Mouse (Mus musculus): Measurements from ENCODE around the gene Lin54.
A peak's percentile ranks its signal among the peaks of the same experiment; 100 is the strongest.

Lin54 gene

DNA sequence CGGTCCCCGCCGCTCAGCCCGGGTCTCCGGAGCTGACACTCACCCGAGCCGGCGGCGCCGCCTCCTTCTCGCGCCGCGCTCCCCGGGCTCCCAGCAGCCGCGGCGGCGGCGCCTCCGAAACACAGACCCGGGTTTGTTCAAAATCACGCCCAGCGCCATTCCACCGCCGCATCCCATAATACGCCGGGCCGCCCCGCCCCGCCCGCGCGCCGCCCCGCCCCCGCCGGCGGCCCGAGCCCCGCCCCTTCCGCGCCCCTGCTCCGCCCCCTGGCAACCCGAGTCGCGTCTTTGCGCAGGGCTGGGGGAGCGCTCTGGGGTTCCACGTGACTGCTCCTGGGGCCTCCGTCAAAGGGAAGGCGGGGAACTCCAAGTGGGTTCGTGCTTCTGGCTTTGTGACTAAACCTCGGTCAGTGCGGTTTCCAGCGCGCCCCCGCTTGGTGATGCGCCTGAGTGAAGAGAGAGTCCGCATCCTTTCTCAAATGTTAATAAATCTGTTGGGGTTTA lies at the start of gene Lin54:
TSS of gene Lin54 (minus strand) at position 182 of the 504 bp plus-strand sequence.
- peak; percentile 92 for DNase-seq (ENCODE audit: low read depth, low spot score)

GRCm38 (mm10) chr5:100550151-100550550 lies 49.7 kb upstream of the Lin54 start:
- no peak for DNase-seq (ENCODE audit: low read depth, low spot score)

DNA sequence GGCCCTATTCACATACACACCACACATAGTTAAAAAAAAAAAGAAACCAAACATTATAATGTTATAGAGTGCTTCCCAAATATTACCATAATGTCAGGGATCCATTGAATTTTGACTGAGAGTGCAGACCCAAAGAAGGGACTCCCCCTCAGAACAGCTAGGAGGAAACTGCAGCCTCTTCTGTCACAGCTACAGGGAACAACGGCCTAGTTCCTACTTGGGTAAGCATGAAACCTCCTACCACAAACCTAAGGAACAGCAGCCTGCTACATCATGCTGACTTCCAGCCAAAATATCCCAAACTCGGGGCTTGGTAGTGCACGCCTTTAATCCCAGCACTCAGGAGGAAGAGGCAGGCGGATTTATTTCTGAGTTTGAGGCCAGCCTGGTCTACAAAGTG lies 48.9 kb upstream of the Lin54 start:
- no peak for DNase-seq (ENCODE audit: low read depth, low spot score)

DNA sequence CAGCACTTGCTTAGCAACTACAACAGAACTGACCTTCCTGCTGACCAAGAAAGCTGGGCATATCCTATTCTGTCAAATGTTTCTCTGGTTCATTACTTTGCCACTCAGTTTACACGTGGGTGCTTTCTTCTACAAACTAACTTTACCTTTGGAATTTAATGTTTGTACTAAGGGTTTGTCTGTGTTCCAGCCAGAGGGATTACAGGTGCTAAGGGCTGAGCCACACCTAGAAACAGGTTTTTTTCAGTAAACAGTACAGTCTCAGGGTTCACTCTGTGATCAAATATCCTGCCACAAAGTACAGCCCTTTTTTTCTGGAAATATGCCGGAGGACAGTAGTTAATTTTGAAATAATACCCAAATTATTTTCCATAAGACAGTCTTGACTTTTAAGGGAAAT lies 47.8 kb upstream of the Lin54 start:
- no peak for DNase-seq (ENCODE audit: low read depth, low spot score)

GRCm38 (mm10) chr5:100546294-100547080 lies 46.0 kb upstream of the Lin54 start:
- peak; percentile 21 for DNase-seq (ENCODE audit: low read depth, low spot score)

GRCm38 (mm10) chr5:100536638-100537037 lies 36.2 kb upstream of the Lin54 start:
- peak; percentile 54 for DNase-seq (ENCODE audit: low read depth, low spot score)

DNA sequence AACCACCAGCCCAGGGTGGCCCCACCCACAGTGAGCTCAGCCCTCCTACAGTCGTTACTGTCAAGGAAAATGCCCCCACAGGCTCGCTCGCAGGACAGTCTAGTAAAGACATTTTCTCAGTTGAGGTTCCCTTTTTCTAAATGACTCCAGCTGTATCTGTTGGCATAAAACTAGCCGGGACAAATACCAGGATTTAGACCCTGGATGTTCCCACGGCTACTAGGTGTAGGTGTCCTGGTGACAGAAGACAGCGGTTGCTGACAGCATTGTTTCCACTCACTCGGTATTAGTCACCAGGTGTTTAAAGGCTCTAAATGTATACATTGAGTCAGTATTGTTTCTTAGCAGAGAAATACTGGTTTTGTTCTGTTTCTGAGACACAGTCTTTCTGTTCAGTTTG lies 35.4 kb upstream of the Lin54 start:
- DNase-seq (ENCODE audit: low read depth, low spot score): no peak

DNA sequence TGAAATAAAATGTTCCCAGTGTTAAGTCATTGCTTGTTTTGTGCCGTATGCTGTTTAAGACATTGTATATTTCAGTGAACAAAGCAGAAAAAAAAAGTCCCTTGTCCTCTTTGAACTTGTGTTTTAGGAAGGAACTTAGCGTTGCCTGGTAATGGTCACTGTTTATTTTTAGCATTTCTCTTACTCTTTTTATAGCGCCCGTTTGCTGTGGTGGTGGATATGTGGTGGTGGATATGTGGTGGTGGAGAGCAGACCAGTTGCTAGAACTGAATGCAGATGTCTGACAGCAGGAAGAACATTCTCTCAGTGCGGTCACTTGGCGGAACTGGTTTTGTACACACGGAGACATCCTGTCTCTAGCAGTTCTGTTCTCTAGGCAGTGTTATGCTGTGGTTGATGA lies 25.7 kb upstream of the Lin54 start:
- DNase-seq (ENCODE audit: low read depth, low spot score): no peak

DNA sequence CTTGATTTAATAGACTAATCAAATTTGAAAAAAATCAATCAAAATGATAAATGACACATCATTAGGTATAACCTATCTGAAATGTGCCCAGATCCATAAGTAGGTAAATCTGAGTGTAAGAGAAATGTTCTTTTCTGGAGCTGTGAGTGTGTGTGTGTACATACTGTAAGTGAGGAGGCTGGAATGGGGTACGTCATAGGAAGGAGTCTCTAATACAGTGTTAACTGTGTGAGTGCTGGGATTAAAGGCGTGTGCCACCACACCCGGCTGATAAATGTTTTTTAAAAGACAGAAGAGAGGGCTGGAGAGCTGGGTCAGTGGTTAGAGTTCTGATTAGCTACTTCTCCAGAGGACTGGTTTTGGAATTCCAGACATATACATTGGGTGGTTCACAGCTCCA lies 25.2 kb upstream of the Lin54 start:
- no peak for DNase-seq (ENCODE audit: low read depth, low spot score)

GRCm38 (mm10) chr5:100524921-100525320 lies 24.5 kb upstream of the Lin54 start:
- DNase-seq (ENCODE audit: low read depth, low spot score): no peak

GRCm38 (mm10) chr5:100523331-100523730 lies 22.9 kb upstream of the Lin54 start:
- no peak for DNase-seq (ENCODE audit: low read depth, low spot score)

DNA sequence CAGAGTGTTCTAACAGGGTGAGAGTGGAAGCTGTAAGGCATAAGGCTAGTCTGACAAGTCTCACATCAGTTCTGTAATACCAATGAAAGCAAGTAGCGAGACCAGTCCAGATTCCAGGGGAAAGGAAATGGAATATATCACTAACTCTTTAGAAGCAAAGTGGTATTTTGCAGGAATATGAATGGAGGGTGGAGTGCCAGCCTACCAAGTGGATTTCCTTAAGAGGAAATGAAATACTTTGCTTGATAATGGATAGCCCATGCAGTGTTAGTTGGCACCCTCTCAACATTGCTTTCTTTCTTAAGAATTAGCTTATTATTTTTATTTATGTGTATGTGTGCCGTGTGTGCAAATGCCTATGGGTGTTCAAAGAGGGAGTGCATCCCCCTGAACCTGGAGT lies 19.8 kb upstream of the Lin54 start:
- no peak for DNase-seq (ENCODE audit: low read depth, low spot score)

DNA sequence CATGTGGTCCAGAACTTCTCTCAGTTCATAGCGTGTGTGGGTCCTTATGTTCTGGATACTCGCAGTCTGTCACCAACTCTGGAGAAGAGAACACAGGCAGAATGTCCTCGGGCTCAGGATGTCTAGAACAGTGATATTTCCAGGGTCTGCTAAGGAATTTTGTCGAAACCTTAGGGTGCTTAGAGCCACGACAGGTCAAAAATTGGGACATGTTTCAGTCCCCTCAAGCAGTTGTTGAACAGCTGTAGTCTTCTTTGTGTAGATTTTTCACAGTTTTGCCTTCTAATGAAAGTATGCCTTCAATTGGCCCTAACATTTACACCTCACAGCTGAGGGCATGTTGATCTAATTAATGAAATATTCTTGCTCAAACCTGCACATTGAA lies 18.6 kb upstream of the Lin54 start:
- no peak for DNase-seq (ENCODE audit: low read depth, low spot score)

- DNase-seq (ENCODE audit: low read depth, low spot score): peak; percentile 99
Measured at GRCm38 (mm10) chr5:100518049-100519026, 17.9 kb upstream of the Lin54 start, which contains the start of gene Cops4. Cops4 (plus strand) TSS chr5:100518309.

DNA sequence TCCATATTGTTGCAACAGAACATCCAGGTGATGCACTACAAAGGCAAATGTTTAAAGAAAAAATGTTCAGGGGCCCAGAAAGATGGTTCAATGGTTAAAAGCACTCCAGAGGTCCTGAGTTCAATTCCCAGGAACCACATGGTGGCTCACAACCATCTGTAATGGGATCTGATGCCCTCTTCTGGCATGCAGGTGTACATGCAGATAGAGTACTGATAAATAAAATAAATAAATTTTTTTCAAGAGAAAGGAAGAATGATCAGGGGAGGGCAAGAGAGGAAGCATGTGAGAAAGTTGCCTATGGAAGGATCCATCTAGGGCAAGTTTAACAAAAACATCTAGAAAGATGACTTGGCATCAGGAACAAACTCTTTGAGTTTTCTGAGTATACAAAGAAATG lies 12.1 kb upstream of the Lin54 start:
- peak; percentile 26 for DNase-seq (ENCODE audit: low read depth, low spot score)

DNA sequence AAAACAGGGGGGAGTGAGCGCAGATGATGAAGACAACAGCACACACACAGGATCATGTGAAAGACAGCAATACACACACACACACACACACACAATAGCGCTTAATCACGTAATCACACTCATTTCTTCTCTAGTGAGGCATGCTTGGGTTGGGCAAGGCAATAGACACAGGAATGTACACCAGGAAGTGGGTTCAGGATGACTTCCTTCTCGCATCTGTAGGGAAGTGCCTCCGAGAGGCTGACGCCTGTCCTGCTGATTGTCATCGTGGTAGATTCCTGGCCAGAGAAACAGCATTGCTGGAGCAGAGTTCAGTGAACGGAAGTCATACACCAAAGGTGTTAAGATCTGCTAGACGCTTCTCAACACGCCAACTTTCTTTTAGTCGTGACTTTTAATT lies 8.8 kb upstream of the Lin54 start:
- DNase-seq (ENCODE audit: low read depth, low spot score): no peak

GRCm38 (mm10) chr5:100501267-100501666 lies 828 bp upstream of the Lin54 start:
- DNase-seq (ENCODE audit: low read depth, low spot score): no peak

- DNase-seq (ENCODE audit: low read depth, low spot score): peak; percentile 75
Measured at GRCm38 (mm10) chr5:100499831-100500304, 571 bp downstream of the Lin54 start.

DNA sequence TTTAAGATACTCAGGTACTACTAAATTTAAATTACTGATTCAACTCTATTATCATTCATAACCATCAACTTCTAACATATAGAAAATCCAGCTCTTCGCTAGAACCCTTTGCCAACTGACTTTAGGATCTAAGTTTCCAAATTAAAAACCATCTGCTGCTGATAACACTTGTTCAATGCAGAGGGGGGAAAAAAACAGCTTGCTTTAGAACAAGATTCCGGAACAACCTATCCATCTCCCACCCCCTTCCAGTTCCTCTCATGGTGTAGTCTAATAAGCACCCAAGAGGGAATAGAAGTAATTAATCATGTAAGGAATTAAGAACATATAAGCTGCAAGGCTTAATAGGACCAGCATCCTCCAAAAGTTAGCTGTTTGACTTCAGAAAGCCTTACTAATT lies 1.2 kb downstream of the Lin54 start:
- DNase-seq (ENCODE audit: low read depth, low spot score): no peak

- peak; percentile 89 for DNase-seq (ENCODE audit: low read depth, low spot score)
Measured at GRCm38 (mm10) chr5:100498436-100499180, 1.8 kb downstream of the Lin54 start.

DNA sequence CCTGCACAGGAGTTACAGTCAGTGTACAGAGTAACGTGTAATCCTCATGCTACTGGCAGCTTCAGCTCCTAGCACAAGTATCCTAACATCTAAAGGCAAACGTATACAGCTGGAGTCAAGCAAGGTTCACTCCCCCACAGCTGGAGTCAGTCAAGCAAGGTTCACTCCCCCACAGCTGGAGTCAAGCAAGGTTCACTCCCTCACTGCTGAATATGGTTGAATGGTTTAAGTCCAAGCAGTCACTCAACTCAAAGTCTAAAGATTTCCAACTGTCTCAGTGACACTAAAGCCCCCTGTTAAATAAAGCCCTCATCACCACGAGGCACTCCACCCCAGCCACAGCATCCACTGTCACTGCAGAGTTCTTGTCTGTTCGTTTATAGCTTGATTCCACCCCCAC lies 8.7 kb downstream of the Lin54 start:
- DNase-seq (ENCODE audit: low read depth, low spot score): peak; percentile 51
